Mouse (Mus musculus): ENCODE results near the gene Maml3. TPM values are rescaled to one million over a fixed set of nuclear protein-coding genes. Genes with fewer than 3 reads are reported as not detected.

Gene Maml3
- total RNA-seq, 2 experiments from 2014 or later, result 2.5 to 4.4 TPM

Other genes with a start within 250 kb of the Maml3 start
- gene Foxo1, start 163.3 kb upstream of the Maml3 start, total RNA-seq (2021), result 10 to 100 TPM; 11.6 to 13.2 TPM